Mouse (Mus musculus) testis, postnatal 14 days (tissue): Measurements from ENCODE around the gene Rabif.
"Not testable (repeated sequence)": the region's sequence is repeated elsewhere in the genome, so short reads cannot be mapped to it uniquely, and the experiment has no call there.

Source experiments
- DNase-seq: peaks from one replicate; pipeline ENCODE4 v3.0.0; 2021; ENCODE audit warnings: low spot score

Rabif gene

DNA sequence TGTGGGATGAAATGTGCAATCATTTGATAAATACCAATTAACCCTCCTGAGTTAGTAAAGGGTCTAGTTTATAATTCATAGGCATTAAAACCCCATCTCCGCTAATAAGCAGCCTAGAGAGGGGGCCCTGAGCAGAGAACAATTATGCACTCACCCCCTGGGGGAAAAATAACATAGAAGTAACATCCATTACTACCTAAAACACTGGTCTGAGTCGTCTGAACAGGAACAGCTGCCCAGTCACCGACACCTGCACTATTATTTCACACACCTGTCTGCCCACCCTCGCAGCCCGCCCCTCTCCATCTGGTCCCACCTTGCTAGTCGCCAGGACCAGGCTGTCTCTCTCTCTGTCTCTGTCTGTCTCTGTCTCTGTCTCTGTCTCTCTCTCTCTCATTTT lies 18.1 kb downstream of the Rabif start:
- DNase-seq, result no peak

- DNase-seq, result peak; percentile 48
Observed at GRCm38 (mm10) chr1:134513312-134513860, 18.9 kb downstream of the Rabif start.

DNA sequence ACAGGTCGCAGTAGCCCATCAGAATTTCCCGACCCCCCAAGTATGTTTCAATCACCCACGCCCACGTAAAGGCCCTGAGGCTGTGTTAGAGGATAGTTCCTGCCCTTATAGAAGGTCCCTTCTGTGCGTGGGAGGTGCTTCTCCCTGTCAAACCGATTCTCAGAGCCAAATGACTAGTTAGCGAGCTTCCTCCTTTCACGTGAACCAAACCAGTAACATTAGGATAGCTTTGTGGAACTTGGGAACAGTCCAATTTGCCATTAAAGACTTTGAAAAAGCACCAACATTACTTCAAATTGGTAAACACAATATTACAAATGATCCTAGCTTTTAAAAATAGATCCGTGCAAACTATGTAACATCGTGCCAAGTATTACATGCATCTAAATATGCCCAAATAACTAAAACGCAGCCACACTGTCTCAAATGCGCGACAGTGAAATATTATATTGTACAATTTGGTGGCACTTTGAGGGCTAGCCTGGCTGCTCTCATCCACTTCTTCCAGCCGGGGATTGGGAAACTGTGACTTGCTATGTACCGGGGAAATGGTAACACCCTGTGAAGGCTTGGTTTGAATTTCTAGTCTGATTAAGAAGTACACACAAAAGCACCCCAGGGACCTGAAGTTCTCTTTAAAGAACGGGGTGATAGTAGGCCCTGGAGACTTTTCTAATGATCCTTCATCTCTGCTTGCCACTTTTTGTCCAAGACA lies 19.6 kb downstream of the Rabif start:
- no peak for DNase-seq

- DNase-seq, result no peak
Observed at GRCm38 (mm10) chr1:134515891-134516290, 21.4 kb downstream of the Rabif start.

- DNase-seq, result no peak
Observed at GRCm38 (mm10) chr1:134516491-134517198, 22.2 kb downstream of the Rabif start.

- not testable (repeated sequence) for DNase-seq
Observed at GRCm38 (mm10) chr1:134517841-134518240, 23.4 kb downstream of the Rabif start.

DNA sequence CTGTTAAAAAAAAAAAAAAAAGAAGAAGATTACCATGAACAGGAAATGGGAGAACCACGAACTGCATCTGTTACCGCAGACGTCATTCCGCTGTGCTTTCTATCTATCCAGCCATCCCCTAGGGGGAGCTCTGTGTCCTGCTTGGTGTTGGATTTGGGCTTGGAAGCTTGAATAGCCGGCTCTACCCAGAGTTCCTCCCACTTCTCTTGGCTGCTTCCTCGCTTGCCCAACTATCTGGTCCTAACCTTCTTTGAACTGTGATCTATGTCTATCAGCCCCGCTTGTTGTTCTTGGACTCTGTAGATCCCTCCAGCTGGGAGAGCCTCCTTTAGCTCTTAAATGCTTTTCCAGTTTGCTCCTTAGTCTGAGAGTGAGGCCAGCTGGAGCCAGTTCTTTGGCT lies 24.2 kb downstream of the Rabif start:
- DNase-seq, result peak; percentile 81

DNA sequence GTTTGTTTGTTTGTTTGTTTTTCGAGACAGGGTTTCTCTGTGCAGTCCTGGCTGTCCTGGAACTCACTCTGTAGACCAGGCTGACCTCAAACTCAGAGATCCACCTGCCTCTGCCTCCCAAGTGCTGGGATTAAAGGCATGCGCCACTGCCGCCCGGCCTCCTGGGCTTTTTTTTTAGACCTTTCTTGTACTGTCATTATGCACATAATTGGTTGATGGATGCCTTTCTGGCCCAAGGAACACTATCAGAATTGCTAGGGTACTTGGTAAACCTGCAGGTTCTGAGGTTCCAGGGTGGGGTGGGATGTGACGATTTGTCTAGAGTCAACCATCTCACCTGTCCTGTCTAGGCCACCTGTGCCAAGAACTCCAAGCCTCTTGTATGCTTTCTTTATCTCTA lies 24.8 kb downstream of the Rabif start:
- not testable (repeated sequence) for DNase-seq

GRCm38 (mm10) chr1:134520001-134520721 lies 25.7 kb downstream of the Rabif start:
- DNase-seq, result no peak

DNA sequence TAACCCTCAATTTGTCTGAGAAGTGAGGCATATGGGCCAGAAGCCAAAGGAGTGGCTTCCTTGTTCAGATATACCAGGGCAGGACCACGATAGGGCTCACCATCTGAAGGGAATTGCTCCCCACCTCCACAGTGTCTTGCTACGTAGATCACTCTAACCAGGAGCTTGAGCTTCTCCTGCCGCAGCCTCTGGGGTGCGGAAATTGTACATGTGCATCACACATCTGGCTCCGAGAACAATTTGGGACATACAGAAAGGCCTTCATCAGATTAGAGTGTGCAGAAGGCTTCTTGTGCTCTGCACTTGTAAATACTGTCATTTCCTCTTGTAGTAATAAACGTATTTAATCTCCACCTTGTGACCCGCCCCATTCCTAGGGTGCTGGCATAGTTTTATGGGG lies 26.7 kb downstream of the Rabif start:
- no peak for DNase-seq

- no peak for DNase-seq
Observed at GRCm38 (mm10) chr1:134522325-134522724, 27.9 kb downstream of the Rabif start.

- DNase-seq, result no peak
Observed at GRCm38 (mm10) chr1:134524424-134524823, 30.0 kb downstream of the Rabif start.

GRCm38 (mm10) chr1:134525015-134525414 lies 30.6 kb downstream of the Rabif start:
- DNase-seq, result no peak

DNA sequence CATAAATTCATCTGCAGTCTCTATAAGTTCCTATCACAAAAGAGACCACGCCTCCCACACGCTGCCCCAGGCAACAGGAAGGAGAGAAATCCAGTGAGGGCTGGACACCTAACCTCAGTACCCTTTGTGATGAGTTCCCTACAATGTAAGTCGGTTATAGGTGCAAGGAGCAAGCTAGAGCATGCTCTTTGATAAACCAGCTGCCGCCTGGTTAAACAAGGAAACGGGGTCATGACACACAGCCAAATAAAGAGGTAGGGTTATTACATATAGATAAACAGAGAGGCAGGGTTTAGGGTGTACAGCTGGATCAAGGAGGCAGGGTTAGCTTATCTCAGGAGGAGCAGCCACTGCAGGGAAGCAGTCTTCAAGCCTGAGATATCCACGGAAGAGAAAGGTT lies 32.3 kb downstream of the Rabif start:
- DNase-seq, result no peak

DNA sequence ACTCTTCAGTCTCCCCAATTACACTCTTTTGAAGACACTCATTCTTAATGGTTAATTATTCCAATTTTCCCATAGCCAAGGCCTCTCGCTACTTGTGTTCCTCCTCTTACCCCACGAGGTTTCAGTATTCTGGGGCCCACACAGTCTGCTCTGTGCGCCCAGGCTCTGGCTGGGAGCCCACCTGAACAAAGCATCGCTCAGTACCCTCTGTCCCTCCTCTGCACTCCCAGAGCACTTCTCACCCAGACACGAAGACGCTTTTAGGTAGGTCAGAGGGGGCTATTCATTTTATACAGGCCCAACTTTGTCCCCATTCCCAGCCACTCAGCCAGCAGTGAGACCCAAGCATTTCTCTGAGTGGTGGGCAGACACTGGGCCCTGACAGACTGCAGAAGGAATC lies 36.2 kb downstream of the Rabif start:
- DNase-seq, result no peak

DNA sequence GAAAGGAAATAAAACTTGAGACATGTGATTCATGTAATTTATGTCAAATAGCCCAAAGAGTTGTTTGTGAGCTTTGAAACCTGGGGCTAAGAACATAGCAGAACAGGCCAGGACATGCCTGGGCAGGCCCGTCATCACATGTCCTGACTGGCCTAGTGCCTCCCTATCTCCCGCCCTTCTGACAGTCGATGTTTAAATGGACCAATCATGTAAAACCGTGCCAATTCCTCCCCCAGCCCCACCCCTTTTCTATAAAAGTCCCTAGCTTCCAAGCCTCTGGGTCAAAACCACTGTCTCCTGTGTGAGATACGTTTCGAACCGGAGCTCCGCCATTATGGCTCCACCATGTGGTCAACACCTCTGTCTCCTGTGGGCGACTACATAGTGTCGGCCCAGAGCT lies 39.3 kb downstream of the Rabif start:
- not testable (repeated sequence) for DNase-seq

- DNase-seq, result no peak
Observed at GRCm38 (mm10) chr1:134535054-134535453, 40.6 kb downstream of the Rabif start.

DNA sequence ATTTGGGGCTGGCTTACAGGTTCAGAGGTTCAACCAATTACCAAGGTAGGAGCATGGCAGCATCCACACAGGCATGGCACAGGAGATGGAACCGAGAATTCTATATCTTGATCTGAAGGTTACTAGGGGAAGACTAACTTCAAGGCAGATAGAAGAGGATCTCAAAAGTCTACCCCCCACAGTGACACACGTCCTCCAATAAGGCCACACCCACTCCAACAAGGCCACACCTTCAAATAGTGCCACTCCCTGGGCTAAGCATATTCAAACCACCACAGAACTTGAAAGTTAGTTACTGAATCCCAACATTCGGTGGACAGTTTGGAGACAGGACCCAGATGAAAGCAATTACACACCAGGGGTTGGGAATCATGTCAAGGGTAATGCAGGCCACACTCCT lies 41.1 kb downstream of the Rabif start:
- DNase-seq, result no peak

DNA sequence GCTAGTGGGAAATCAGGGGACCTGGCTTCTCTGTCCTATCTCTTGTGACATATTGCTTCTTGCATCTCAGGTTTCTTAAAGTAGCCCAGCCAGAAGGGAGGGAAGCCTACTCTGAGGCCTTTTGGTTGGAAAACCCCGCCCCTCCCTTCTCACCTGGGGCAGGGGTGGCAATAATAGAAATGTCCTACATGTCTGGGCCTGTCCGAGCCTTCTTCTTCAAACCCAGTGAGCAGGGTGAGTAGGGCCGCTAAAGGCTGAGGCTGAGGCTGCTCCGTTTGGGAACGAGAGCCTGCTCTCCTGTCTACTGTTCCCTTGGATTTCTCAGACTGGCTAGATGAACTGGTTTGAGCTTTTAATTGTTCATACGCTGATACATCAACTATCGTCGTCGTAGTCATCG lies 46.2 kb downstream of the Rabif start:
- DNase-seq, result no peak

DNA sequence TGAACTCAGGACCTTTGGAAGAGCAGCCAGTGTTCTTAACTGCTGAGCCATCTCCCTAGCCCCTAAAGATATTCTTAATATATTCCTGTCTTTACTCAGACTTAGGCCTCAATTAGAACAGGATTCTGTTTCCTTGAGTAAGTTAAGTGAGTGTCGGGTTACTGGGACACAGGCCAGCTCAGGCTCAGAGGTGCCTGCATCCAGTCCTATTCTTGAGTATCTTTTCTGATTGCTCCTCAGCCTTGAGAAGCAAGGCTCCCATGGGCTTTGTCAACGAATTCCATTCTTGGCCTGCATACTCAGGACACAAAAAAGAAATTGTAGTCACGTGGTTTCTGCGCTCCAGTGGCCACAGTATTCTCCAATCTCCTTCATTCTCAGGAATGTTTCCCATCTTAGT lies 53.8 kb downstream of the Rabif start:
- DNase-seq, result no peak

- DNase-seq, result no peak
Observed at GRCm38 (mm10) chr1:134549632-134550132, 55.2 kb downstream of the Rabif start, which contains the start of gene Mgat4e. Gene Mgat4e, minus strand, starts transcription at chr1:134549682.

- no peak for DNase-seq
Observed at GRCm38 (mm10) chr1:134551869-134552268, 57.4 kb downstream of the Rabif start.
